11 mouse cellular contexts compared by ENCODE assay signal in genomic region chrX:12004416-12004815, GRCm38 (mm10).
DNase-seq lines count a peak whose midpoint lies in the region; ATAC-seq and TF ChIP-seq lines count a peak whose summit lies in the region.
"Had no signal": no experiment of that assay in that cellular context is flagged by ENCODE, and none has a peak within 500 bp of the region (broad histone marks: within the 10 kb centered on the region; RNA-seq: fewer than 3 reads in every experiment).

No protein-coding gene starts in this region.

- H3K4me1 ChIP-seq in hindbrain, embryonic 15.5 days (replicated peaks), result peaks cover 60% of the 10 kb centered on the region
- H3K4me1 ChIP-seq in hindbrain, embryonic 12.5 days, result peaks cover 57% of the 10 kb centered on the region
- peaks cover 45% of the 10 kb centered on the region for H3K4me1 ChIP-seq in heart, embryonic 12.5 days (replicated peaks)
- peaks cover 14% of the 10 kb centered on the region for H3K4me1 ChIP-seq in lung, embryonic 14.5 days (ENCODE audit: insufficient read depth)

- H3K27ac ChIP-seq in hindbrain, embryonic 15.5 days (replicated peaks), result 0 out of 2 replicates have a peak overlapping the region, but pooled peaks have one; percentile 34
- H3K27ac ChIP-seq in hindbrain, embryonic 12.5 days, result no peak overlapping the region
- H3K27ac ChIP-seq in heart, embryonic 12.5 days (ENCODE audit: poor library complexity, severe bottlenecking), result peak overlapping the region; percentile 19; the same call in 1 of the 2 replicates
- H3K27ac ChIP-seq in lung, embryonic 14.5 days (ENCODE audit: low read depth), result peak overlapping the region; percentile 93

- peaks cover 43% of the 10 kb centered on the region for H3K27me3 ChIP-seq in hindbrain, embryonic 15.5 days
- H3K27me3 ChIP-seq in hindbrain, embryonic 12.5 days, result peaks cover 91% of the 10 kb centered on the region
- peaks cover 88% of the 10 kb centered on the region for H3K27me3 ChIP-seq in heart, embryonic 12.5 days (replicated peaks)
- peaks cover 25% of the 10 kb centered on the region; the same call in 1 of the 2 replicates for H3K27me3 ChIP-seq in lung, embryonic 14.5 days (ENCODE audit: insufficient read depth, low read length)
- H3K27me3 ChIP-seq: CH12.LX had no signal

- 11% methylated on average over 16 of the region's 16 CpGs for WGBS in hindbrain, embryonic 15.5 days
- 9% methylated on average over 16 of the region's 16 CpGs for WGBS in hindbrain, embryonic 12.5 days
- 9% methylated on average over 16 of the region's 16 CpGs for WGBS in heart, embryonic 12.5 days
- 11% methylated on average over 16 of the region's 16 CpGs for WGBS in lung, embryonic 14.5 days

- H3K4me3 ChIP-seq in hindbrain, embryonic 15.5 days, result no peak overlapping the region
- H3K4me3 ChIP-seq in hindbrain, embryonic 12.5 days, result no peak overlapping the region
- H3K4me3 ChIP-seq in heart, embryonic 12.5 days, result no peak overlapping the region
- H3K4me3 ChIP-seq in lung, embryonic 14.5 days (ENCODE audit: low read depth, low read length), result no peak overlapping the region

- peak; percentile 59 for DNase-seq in brain, adult 2 months (ENCODE audit: low read depth, low spot score)
- DNase-seq in lung, embryonic 14.5 days, result peak; percentile 66
- DNase-seq in adrenal gland, adult 8-10 months, result no peak
- no peak for DNase-seq in testis, postnatal 10 days (ENCODE audit: low spot score)
- DNase-seq: cerebellum, adult 9-10 months had no signal

- no peak for TF ChIP-seq CTCF in lung, embryonic 14.5 days (IDR thresholded peaks at IDR 0.05; ENCODE audit: low read depth)

- H3K4me2 ChIP-seq in hindbrain, embryonic 15.5 days, result no peak overlapping the region
- no peak overlapping the region for H3K4me2 ChIP-seq in hindbrain, embryonic 12.5 days (replicated peaks)
- H3K4me2 ChIP-seq in heart, embryonic 12.5 days, result peak overlapping the region; percentile 11
- peak overlapping the region; percentile 70 for H3K4me2 ChIP-seq in lung, embryonic 14.5 days

- no peaks in the 10 kb centered on the region for H3K9me3 ChIP-seq in hindbrain, embryonic 15.5 days
- H3K9me3 ChIP-seq in hindbrain, embryonic 12.5 days (replicated peaks), result no peaks in the 10 kb centered on the region
- no peaks in the 10 kb centered on the region for H3K9me3 ChIP-seq in heart, embryonic 12.5 days (replicated peaks)
- no peaks in the 10 kb centered on the region for H3K9me3 ChIP-seq in lung, embryonic 14.5 days (ENCODE audit: low read depth, low read length)

- H3K9ac ChIP-seq in hindbrain, embryonic 15.5 days, result no peak overlapping the region
- no peak overlapping the region for H3K9ac ChIP-seq in hindbrain, embryonic 12.5 days
- H3K9ac ChIP-seq in heart, embryonic 12.5 days, result 0 out of 2 replicates have a peak overlapping the region, but pooled peaks have one; percentile 34
- H3K9ac ChIP-seq in lung, embryonic 14.5 days, result no peak overlapping the region

- no peak for ATAC-seq in hindbrain, embryonic 15.5 days (ENCODE audit: low FRiP score, low read depth)
- ATAC-seq in hindbrain, embryonic 12.5 days (ENCODE audit: low FRiP score), result no peak
- ATAC-seq in heart, embryonic 12.5 days (ENCODE audit: insufficient number of reproducible peaks, low FRiP score), result no peak
- ATAC-seq in lung, embryonic 14.5 days (ENCODE audit: insufficient read depth), result no peak
- ATAC-seq in granulocyte monocyte progenitor cell, adult 5-6 weeks (replicated peaks; ENCODE audit: poor library complexity, severe bottlenecking), result no peak
- ATAC-seq: activated CD4-positive, CD25-positive, alpha-beta regulatory T cell, adult 4 months had no signal

- H3K36me3 ChIP-seq in hindbrain, embryonic 15.5 days, result no peaks in the 10 kb centered on the region
- H3K36me3 ChIP-seq in hindbrain, embryonic 12.5 days, result no peaks in the 10 kb centered on the region
- no peaks in the 10 kb centered on the region for H3K36me3 ChIP-seq in heart, embryonic 12.5 days
- H3K36me3 ChIP-seq in lung, embryonic 14.5 days (ENCODE audit: insufficient read depth), result no peaks in the 10 kb centered on the region

Comparison
In these comparisons a context has a peak if more than half of its experiments do, and no peak if none do; other contexts are left out.
1. H3K4me2 ChIP-seq: peak in heart, embryonic 12.5 days (single experiment) and lung, embryonic 14.5 days (single experiment); none in hindbrain, embryonic 15.5 days (single experiment) and hindbrain, embryonic 12.5 days (single experiment).
2. DNase-seq: peak in brain, adult 2 months (single experiment) and lung, embryonic 14.5 days (single experiment); none in adrenal gland, adult 8-10 months (single experiment) and testis, postnatal 10 days (single experiment).